Mouse (Mus musculus) brain, adult 2 months (tissue): ENCODE results near the gene 4931409K22Rik.
"Not testable (repeated sequence)": the region's sequence is repeated elsewhere in the genome, so short reads cannot be mapped to it uniquely, and the experiment has no call there.

Source experiments
- DNase-seq: peaks from one replicate; pipeline ENCODE4 v3.0.0; 2011; ENCODE audit warnings: low read depth, low spot score

Gene 4931409K22Rik

DNA sequence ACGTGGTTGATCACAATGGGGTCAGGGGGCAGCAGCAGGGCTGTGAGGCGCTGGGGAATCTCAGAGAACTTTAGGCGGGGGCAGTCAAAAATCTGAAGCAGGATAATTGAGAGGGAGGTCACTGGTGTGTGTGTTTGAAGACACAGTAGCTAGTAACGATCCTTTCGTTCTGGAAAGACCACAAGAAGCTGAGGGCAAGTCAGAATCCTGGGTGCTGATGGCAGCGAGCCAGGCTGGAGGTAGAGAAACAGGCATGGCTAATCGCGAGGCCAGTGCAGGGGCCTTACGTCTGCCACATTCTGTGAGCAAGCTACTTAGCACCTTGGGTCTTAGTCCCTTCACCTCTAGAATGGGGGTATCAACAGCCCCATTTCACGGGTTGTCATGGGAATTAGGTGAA is 37.3 kb upstream of the 4931409K22Rik start:
- no peak for DNase-seq

DNA sequence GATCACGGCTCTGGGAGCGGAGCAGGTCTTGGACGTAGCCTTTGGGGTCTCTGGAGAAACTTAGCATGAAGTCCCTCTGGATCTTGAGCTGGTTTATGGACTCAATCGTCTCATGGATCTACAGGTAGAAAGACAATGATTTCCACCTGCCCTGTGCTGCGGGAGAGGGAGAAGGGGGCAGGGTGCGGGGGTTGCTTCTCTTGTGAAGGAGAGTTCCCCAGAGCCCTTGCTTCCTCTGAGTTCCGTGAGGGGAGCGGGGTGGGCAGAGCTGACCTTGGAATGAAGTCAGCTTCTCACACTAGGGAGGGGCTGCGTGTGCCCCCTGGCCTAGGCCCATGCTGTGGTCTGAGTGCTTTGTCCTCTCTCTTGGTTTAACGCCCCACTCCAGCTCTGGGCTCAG is 36.6 kb upstream of the 4931409K22Rik start:
- DNase-seq = no peak

DNA sequence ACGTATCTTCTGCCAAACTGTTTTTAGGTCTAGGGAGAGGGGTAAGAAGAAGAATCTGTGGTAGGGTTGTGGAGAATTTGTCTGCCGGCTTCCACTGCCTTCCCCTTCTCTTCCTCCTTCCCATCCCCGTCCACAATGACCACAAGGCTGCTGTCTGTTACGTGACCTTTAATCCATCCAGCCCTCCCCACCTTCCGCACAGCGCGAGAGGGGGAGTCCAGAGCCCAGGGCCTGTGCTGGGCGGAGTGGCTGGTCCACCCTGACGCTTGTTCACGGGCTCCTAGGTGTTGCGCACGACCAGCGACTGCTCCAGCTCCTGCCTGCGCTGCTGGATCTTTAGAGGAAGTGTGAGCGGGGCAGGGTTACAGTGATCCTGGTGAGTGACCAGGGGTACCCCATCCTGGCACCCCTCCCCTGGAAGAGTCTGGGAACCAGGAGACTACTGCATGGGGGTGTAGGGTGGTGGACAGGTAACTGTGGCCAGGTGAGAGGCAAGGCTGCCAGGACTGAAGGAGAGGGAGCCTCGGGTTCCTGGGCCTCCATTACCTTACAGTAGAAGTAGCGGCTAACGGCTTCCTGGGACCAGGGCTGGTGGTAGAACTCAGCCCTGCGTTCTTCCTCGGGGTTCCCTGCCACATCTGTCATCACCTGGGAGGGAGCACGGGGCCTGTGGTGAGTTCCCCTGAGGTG is 36.0 kb upstream of the 4931409K22Rik start:
- no peak for DNase-seq

DNA sequence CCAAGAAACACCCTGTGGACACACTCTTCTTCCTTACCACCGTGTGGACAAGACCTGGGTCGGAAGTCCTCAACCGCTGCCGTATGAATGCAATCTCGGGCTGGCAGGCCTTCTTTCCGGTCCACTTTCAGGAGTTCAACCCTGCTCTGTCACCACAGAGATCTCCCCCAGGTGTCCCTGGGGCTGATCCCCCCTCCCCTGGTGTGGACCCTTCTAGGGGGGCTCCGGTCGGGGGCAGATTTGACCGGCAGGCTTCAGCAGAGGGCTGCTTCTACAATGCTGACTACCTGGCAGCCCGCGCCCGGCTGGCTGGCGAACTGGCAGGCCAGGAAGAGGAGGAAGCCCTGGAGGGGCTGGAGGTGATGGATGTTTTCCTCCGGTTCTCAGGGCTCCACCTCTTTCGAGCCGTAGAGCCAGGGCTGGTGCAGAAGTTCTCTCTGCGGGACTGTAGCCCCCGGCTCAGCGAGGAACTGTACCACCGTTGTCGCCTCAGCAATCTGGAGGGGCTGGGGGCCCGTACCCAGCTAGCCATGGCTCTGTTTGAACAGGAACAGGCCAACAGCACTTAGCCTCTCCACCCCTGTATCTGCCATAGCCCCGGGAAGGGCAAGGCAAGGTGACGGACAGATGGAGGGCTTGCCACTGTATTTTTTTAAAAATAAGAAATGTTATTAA is 35.3 kb upstream of the 4931409K22Rik start:
- no peak for DNase-seq

DNA sequence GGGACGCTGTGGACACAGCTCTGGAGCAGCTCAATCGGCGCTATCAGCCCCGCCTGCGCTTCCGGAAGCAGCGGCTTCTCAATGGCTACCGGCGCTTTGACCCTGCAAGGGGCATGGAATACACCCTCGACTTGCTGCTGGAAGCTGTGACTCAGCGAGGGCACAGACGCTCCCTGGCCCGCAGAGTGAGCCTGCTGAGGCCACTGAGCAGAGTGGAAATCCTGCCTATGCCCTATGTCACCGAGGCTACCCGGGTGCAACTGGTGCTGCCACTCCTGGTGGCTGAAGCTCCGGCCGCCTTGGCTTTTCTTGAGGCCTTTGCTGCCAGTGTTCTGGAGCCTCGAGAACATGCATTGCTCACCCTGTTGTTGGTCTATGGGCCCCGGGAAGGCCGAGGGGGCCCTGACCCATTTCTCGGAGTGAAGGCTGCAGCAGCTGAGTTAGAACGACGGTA is 34.7 kb upstream of the 4931409K22Rik start:
- DNase-seq = no peak

DNA sequence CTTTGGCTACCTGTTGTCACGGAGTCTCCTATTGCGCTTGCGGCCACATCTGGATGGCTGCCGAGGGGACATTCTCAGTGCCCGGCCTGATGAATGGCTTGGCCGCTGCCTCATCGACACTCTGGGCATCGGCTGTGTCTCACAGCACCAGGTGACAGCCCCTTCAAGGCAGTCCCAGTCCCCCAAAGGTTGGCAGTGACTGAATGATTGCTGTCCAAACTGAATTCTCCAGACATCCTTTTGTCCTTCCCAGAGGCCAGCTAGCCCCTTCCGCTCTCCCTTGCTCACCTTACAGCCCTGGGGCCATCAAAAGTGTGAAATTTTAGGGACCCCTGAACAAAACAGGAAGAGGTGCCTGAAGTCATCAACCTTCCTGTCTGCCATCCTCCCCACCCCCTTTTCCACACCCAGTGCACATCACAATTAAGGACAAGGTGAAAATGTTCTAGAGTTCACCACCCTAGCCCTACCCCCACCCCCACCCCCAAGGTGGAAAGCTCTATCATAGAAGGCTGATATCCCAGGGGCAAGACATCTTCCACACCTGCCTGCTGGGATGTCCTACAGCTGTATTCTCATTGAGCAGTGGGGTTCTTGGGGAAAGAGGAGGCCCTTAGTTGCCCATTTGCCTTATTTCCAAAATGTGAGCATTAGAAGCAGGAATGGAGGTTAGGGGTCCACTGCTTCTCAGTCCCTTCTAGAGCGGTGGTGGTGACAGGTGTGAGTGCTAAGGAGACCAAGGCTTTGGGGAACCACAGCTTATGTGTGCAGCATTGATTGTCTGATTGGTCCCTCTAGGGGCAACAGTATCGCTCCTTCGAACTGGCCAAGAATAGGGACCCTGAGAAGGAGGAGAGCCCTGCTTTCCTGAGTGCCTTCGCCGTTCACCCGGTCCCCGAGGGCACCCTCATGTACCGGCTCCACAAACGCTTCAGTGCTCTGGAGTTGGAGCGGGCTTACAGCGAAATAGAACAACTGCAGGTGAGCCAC is 33.2 kb upstream of the 4931409K22Rik start:
- no peak for DNase-seq

DNA sequence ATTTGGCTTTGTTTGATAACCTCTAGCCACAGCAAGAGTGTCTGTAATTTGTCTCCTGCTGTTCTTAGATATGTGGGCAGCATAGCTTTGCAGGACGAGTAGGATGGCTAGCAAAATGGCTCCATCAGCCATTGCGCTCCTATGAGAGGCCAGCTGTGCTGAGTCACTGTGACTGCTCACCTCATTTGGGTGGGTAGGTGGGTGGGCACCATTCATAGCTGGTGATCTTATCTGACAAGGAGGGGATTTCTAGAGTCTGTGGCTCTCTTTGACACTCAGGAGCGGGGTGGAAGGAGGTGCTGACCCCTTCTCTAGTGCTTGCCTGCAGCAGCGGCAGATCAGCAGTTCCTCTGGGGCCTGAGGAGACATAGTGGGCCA is 30.6 kb upstream of the 4931409K22Rik start:
- peak; percentile 86 for DNase-seq

DNA sequence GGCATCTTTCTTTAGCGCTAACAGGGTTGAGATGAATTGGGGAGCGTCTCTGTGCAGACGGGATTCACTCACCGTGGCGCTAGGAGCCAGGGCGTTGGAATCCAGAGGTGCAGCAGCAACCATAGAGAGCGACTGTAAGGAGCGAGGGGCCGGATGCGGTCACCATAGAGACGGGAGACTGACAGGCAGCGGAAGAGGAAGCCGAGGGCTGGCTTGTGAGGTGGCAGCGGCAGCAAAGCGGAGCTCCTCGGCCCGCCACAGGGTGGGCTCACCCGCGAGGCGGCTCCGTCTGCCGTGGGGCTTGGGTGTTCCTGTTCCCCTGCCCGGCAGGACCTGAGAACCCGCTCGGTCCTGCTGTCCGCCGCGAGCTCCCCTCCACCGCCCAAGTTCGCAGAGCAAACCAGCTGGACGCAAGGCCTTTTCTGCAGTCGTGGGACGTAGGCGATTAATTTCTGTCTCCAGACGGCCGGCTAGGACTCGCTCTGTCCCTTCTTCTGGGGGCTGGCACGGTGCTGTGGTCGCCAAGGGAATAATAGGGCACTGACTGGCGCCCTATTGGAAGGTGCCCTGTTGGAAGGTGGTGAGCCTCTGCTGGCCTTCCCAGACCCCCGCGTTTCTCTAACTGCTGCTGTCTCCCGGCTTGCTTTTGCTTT is 30.1 kb upstream of the 4931409K22Rik start, which contains the start of gene Chpf2:
TSS of gene Chpf2 (plus strand) at position 195 of the 653 bp plus-strand sequence.
- peak; percentile 97 for DNase-seq

DNA sequence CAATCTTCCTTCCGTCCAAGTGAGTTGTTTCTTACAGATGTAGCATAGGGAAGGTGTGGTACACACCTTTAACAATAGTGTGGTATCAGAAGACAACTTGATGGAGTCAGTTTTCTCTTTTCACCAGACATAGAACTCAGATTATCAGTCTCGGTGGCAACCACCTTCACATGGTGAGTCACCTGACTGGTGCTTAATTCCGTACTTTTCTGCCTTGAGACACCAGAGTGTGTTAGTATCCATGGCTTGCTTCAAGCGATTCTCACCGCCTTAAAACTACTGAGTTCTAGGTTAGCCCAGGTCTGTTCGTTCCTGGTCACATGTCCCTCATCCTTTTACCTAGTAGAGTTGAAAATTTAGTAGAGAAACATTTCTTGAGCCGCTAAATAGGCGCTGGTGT is 29.5 kb upstream of the 4931409K22Rik start:
- DNase-seq = peak; percentile 47

DNA sequence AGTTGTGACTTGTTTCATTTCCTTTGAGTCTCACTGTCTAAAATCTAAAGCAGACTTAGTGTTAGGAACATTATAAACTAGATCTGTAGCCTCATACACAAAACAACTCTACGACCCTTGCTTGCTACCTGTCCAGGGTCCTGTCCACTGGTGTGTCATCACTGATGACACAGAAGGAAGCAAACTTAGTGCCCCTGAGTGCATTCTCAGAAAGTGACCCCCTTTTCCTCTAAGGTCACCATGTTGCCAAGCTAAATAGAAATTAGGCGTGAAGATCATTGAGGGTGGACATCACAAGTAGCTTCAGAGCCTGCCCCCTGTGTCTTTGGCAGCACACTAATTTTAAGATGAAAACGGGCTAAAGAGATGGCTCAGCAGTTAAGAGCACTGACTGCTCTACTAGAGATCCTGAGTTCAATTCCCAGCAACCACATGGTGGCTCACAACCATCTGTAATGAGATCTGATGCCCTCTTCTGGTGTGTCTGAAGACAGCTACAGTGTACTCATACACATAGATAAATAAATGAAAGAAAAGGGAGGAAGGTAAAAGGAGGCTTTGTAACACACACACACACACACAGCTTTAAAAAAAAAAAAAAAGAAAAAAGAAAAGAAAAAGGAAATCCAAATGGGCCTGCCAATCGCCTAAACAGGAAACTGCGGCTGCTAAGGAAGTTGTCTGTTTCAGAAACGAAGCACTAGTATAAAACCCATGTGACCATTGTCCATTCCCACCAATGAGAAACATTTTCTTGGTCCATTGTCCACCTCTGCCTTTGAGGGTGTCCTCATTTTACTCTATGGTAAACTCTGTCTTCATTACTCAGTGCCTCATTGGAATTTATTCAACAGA is 21.7 kb upstream of the 4931409K22Rik start:
- no peak for DNase-seq

DNA sequence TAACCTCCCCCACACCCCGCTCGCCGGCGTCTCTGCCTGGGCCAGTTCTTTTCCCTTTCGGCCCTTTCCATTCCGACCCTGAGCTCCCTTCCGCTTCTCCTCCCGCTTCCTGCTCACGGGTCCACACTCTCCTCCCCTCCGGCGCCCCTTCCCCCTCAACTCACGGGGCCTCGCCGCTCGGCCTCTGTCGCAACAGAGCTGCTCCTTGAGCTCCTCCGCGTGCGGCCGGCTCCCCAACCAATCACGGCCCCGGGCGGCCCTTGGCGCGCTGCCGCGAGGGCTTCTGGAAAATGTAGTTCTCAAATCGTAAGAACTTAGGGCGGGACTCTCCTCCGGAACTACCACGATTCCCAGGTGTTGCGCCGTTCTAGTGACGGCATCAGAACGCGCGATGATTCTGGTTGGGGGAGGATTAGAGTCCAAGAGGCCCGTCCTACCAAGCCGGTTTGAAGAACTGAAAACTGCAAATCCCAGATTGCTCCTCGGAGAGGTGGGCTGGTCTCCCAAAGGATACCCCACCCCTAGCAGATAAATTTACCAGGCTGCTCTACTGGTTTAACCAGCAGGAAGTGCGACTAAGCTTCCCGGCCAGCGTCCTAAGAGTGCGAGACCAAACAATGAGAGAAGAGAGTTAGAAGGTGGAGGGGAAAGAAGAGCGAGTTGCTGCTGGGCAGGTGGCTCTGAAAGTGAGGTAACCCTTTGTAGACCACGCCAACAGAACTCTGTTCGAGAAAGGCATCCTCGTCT is 20.7 kb upstream of the 4931409K22Rik start, which contains the start of gene Abcf2:
TSS of gene Abcf2 (minus strand) at position 285 of the 747 bp plus-strand sequence.
- peak; percentile 100 for DNase-seq

DNA sequence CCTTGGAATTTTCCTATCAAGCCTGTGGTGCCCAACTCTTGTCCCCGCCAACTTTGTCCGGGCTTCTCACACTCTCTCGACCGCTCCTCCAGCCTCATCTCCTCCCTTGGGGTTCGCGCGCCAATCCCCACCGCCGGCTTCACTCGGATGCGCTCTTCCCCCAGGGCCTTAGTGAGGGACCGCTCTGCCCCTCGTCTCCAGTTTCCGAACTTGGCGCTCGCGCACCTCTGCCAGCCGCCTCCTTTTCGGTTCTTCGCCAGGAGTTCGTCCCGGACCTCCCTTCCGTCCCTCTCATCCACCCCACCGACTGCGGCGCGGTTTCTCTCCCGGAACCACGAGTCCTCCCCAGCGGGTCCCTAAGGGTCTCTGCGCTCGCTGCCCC is 20.2 kb upstream of the 4931409K22Rik start:
- no peak for DNase-seq

DNA sequence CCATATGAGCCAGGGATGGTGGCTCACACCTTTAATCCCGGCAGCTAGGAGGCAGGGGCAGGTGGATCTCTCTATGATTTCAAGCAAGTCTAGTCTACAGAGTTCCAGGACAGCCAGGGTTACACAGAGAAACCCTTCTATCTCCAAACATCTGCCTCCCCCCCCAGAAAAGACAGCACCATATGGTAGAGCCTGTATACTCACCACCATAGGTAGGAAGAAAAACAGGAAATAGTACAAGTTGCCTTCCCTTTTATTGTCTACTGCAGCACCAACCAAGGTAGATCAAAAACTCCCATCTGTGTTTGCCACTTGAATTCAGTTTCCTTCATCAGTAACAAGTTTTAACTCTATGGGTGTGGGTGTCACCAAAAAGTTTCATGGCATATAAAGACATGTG is 19.3 kb upstream of the 4931409K22Rik start:
- no peak for DNase-seq

DNA sequence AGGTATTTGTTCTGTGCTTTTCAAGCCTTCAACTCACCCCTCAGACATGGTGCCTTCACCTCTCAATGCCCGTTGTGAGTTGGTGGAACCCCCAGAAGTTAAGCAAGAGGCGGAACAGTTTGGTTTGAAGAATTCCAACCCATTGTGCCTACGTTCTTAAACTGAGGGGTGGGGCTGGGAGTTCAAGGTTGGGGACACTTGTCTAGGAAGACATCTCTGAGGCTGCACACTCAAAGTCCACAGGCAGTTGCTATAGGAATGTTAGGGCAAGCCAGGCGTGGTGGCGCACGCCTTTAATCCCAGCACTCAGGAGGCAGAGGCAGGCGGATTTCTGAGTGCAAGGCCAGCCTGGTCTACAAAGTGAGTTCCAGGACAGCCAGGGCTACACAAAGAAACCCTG is 1.3 kb downstream of the 4931409K22Rik start:
- not testable (repeated sequence) for DNase-seq

DNA sequence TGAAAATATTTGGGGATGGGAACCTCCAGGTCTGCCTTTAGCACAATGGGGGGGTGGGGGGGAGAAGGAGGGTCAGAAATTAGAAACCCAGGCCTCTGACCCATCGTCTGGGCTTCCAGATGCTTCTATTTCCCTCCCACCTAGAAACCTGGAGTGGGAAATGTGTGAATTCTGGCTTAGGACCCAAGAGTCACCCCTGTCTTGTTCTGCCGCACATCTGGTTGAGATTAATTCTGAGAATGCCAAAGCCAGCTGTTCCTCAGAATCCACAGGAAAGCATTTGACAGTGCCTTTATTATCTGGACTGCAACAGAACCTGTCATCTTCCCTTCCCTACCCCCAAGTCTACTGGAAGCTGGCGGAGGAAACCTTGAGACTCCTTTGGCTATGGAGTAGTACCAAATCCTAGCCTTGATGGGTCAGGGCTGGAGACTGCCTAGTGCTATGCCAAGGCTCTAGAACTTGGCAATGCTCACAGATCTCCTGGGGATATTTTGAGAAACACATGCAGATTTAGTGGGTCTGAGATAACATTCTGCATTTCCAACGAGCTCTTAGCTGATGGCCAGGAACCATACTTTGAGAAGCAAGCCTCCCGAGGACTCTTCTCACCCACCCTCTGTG is 2.9 kb downstream of the 4931409K22Rik start:
- DNase-seq = no peak

DNA sequence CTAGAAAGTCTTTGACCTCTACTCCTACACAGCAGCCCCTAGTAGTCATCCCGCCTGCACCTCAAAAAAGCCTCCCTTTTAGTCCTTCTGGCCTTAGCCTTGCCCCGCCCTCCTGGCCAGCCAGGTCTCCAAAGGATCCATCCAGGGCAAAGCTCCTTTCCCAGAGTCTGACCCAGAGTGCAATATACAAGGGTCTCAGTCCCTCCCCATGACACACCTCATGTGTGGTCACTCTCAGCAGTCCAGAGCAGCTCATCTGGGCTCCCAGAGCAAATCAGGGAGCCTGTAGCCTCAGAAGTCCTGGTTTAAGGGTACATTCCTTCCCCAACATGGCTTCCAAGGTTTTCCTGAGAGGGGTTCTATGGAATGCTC is 5.3 kb downstream of the 4931409K22Rik start:
- no peak for DNase-seq

DNA sequence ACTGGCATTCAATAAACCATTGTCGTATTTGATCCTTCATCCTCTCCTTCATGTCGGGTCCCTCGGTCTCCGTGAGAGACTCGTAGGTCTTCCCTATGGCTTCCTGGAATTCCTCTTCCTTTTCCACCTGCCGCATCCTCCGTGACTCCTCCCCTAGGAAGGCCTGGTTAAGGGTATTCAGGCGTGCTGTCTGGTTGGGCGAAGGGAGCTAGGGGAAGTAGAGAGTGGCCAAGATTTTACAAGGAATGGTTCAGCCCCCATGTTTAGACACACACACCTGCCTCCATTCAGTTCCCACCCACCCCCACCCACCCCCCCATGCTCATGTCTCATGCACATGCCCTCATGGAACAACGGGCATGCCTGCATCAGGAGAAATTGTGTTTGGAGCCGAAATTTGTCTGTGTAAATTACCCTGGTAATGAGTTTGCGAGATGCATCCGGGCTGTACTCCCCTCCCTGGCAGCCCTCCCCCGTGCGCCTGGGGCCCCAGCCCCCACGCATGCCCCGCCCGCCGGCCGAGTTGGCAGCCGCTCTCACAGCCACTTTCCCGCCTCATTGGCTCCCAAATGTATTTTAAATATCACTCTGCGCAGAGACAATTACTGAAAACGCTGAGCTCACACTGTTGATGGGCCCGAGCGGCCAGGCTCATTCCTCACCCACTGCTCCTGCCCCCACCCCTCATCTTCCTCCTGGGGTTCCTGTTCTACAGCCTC is 5.9 kb downstream of the 4931409K22Rik start:
- peak; percentile 52 for DNase-seq

DNA sequence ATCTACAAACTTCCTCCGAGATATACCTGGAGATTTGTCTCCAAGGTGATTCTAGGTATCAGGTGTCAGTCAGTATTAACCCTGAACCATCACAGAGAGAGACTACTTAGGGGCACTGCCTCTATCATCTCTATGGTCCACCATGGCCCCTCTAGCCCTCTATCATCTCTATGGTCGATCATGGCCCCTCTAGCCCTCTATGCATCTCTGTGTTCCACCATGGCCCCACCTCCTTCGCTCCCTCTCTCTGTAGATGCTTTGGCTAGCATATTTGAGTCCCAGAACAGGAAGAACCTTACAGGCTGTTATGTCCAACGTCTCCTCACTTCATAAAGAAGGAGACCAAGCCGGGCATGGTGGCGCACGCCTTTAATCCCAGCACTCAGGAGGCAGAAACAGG is 14.0 kb downstream of the 4931409K22Rik start:
- DNase-seq = no peak

DNA sequence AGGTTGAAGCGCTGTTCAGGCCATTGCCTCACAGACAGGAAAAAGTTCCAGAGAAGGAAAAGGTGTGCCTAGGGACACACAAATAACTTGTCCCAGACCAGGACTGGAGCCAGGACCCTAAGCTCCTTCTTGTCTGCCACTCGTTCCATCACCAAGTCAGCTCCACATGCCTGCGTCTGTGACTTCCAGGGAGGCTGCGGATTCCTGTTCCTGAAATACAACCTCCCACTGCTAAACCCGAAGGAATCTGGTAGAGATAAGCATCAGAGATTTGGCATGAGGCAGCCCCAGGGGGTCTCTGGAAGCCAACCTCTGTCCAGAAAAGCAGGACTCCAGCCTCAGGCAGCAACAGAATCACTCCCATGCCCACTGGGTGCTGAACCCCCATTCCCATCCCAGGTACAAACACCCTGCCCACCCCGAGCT is 15.5 kb downstream of the 4931409K22Rik start:
- DNase-seq = no peak
